Comparison of ENCODE assay signal across 7 mouse cellular contexts in genomic region chr15:89058736-89059135, GRCm38 (mm10). TPM values are rescaled to one million over a fixed set of nuclear protein-coding genes. Genes with fewer than 3 reads are reported as not detected.
DNase-seq lines count a peak whose midpoint lies in the region; ATAC-seq and TF ChIP-seq lines count a peak whose summit lies in the region.

No protein-coding gene starts in this region.

- WGBS in embryonic facial prominence, embryonic 13.5 days, result 27% methylated on average over 6 of the region's 6 CpGs
- 26% methylated on average over 6 of the region's 6 CpGs for WGBS in heart, embryonic 16.5 days
- WGBS in midbrain, postnatal 0 days, result 23% methylated on average over 6 of the region's 6 CpGs

- H3K4me2 ChIP-seq in embryonic facial prominence, embryonic 13.5 days, result peak overlapping the region; percentile 85
- H3K4me2 ChIP-seq in heart, embryonic 16.5 days (ENCODE audit: low read depth, low read length), result peak overlapping the region; percentile 87
- peak overlapping the region; percentile 80 for H3K4me2 ChIP-seq in midbrain, postnatal 0 days (ENCODE audit: low read depth, low read length, poor library complexity, severe bottlenecking)

- H3K9ac ChIP-seq in embryonic facial prominence, embryonic 13.5 days, result peak overlapping the region; percentile 74; the same call in 1 of the 2 replicates
- H3K9ac ChIP-seq in heart, embryonic 16.5 days (ENCODE audit: low read length), result peak overlapping the region; percentile 78; the same call in 1 of the 2 replicates
- H3K9ac ChIP-seq in midbrain, postnatal 0 days (replicated peaks; ENCODE audit: low read length, poor library complexity, severe bottlenecking), result peak overlapping the region; percentile 87

- intact Hi-C loops in left cerebral cortex, postnatal 10 days (cut with DNase I), result no loop called here

- ATAC-seq in embryonic facial prominence, embryonic 13.5 days (ENCODE audit: insufficient number of reproducible peaks, insufficient read depth, low FRiP score, low TSS enrichment, low read depth), result no peak
- no peak for ATAC-seq in heart, embryonic 16.5 days (replicated peaks; ENCODE audit: extremely low read depth, insufficient read depth, low FRiP score)
- no peak for ATAC-seq in midbrain, postnatal 0 days (ENCODE audit: low FRiP score)

- H3K27me3 ChIP-seq in embryonic facial prominence, embryonic 13.5 days, result peaks cover 82% of the 10 kb centered on the region
- peaks cover 26% of the 10 kb centered on the region for H3K27me3 ChIP-seq in heart, embryonic 16.5 days (ENCODE audit: control insufficient read depth, insufficient read depth, low read length)
- no peaks in the 10 kb centered on the region for H3K27me3 ChIP-seq in midbrain, postnatal 0 days (ENCODE audit: insufficient read depth, low read length)

- peak; percentile 0 to 18 for DNase-seq in left cerebral cortex, postnatal 10 days (ENCODE audit: extremely low spot score in 1 of 2, low spot score in 2 of 2)
- DNase-seq in left cerebral cortex, adult 11 months (ENCODE audit: low spot score), result no peak
- DNase-seq in midbrain, postnatal 0 days (ENCODE audit: low spot score), result no peak
- DNase-seq in right cerebral cortex, postnatal 36 days (ENCODE audit: low spot score in 2 of 2), result no peak
- DNase-seq in thymus, adult 18-20 months, result no peak

- H3K27ac ChIP-seq in embryonic facial prominence, embryonic 13.5 days, result no peak overlapping the region
- H3K27ac ChIP-seq in heart, embryonic 16.5 days (ENCODE audit: low read length), result no peak overlapping the region
- H3K27ac ChIP-seq in midbrain, postnatal 0 days (ENCODE audit: low read depth, low read length), result peak overlapping the region; percentile 80

- no peaks in the 10 kb centered on the region for H3K9me3 ChIP-seq in embryonic facial prominence, embryonic 13.5 days
- H3K9me3 ChIP-seq in heart, embryonic 16.5 days (replicated peaks; ENCODE audit: control insufficient read depth, low read length), result no peaks in the 10 kb centered on the region
- H3K9me3 ChIP-seq in midbrain, postnatal 0 days (ENCODE audit: low read length), result no peaks in the 10 kb centered on the region

- peak overlapping the region; percentile 65; the same call in 1 of the 2 replicates for H3K4me3 ChIP-seq in embryonic facial prominence, embryonic 13.5 days
- H3K4me3 ChIP-seq in heart, embryonic 16.5 days (ENCODE audit: low read length), result peak overlapping the region; percentile 68; the same call in 1 of the 2 replicates
- peak overlapping the region; percentile 78 for H3K4me3 ChIP-seq in midbrain, postnatal 0 days (ENCODE audit: low read depth, low read length)

- TF ChIP-seq CTCF in midbrain, postnatal 0 days (IDR thresholded peaks at IDR 0.05), result no peak

- H3K36me3 ChIP-seq in embryonic facial prominence, embryonic 13.5 days, result no peaks in the 10 kb centered on the region
- 0 out of 2 replicates have a peak, but pooled peaks cover 2% of the 10 kb centered on the region for H3K36me3 ChIP-seq in heart, embryonic 16.5 days (ENCODE audit: control insufficient read depth, insufficient read depth)
- no peaks in the 10 kb centered on the region for H3K36me3 ChIP-seq in midbrain, postnatal 0 days (ENCODE audit: insufficient read depth, low read length)

- H3K4me1 ChIP-seq in embryonic facial prominence, embryonic 13.5 days, result peaks cover 8% of the 10 kb centered on the region
- H3K4me1 ChIP-seq in heart, embryonic 16.5 days (ENCODE audit: control insufficient read depth, insufficient read depth, low read length), result 0 out of 2 replicates have a peak, but pooled peaks cover 7% of the 10 kb centered on the region
- peaks cover 11% of the 10 kb centered on the region for H3K4me1 ChIP-seq in midbrain, postnatal 0 days (ENCODE audit: insufficient read depth, low read length)

RNA-seq across cellular contexts. Expression of gene Panx2, which starts 0.8 kb away (rescaled TPM):
- total RNA-seq in left cerebral cortex, postnatal 10 days (2021), result 100 to 1,000 TPM; 106 to 111 TPM
- 0.69 and 0.96 TPM in 2 replicates for polyA plus RNA-seq in embryonic facial prominence, embryonic 13.5 days (2015; fragmentation: Nextera tagmentation; extraction: Ambion mirVana)
- polyA plus RNA-seq in heart, embryonic 16.5 days (2015; fragmentation: Nextera tagmentation; extraction: Ambion mirVana), result 1.3 and 1.4 TPM in 2 replicates
- 14.4 and 16.4 TPM in 2 replicates for total RNA-seq in midbrain, postnatal 0 days (2014; rRNA removed)
- 9.3 and 13.3 TPM in 2 replicates for polyA plus RNA-seq in midbrain, postnatal 0 days (2015; fragmentation: Nextera tagmentation; extraction: Ambion mirVana)

RNA-seq across cellular contexts. Expression of gene Trabd, which starts 16.2 kb away (rescaled TPM):
- total RNA-seq in left cerebral cortex, postnatal 10 days (2021), result 10 to 100 TPM; 17.5 TPM
- 47.3 and 47.7 TPM in 2 replicates for polyA plus RNA-seq in embryonic facial prominence, embryonic 13.5 days (2015; fragmentation: Nextera tagmentation; extraction: Ambion mirVana)
- 54.0 and 55.9 TPM in 2 replicates for polyA plus RNA-seq in heart, embryonic 16.5 days (2015; fragmentation: Nextera tagmentation; extraction: Ambion mirVana)
- 32.9 and 48.6 TPM in 2 replicates for total RNA-seq in midbrain, postnatal 0 days (2014; rRNA removed)
- polyA plus RNA-seq in midbrain, postnatal 0 days (2015; fragmentation: Nextera tagmentation; extraction: Ambion mirVana), result 21.6 and 23.6 TPM in 2 replicates

RNA-seq across cellular contexts. Expression of gene Selenoo, which starts 30.1 kb away (rescaled TPM):
- 10 to 100 TPM; 19.1 to 20.6 TPM for total RNA-seq in left cerebral cortex, postnatal 10 days (2021)
- polyA plus RNA-seq in embryonic facial prominence, embryonic 13.5 days (2015; fragmentation: Nextera tagmentation; extraction: Ambion mirVana), result 20.2 and 24.0 TPM in 2 replicates
- 11.0 and 14.0 TPM in 2 replicates for polyA plus RNA-seq in heart, embryonic 16.5 days (2015; fragmentation: Nextera tagmentation; extraction: Ambion mirVana)
- total RNA-seq in midbrain, postnatal 0 days (2014; rRNA removed), result 42.3 and 50.0 TPM in 2 replicates
- 19.0 and 19.4 TPM in 2 replicates for polyA plus RNA-seq in midbrain, postnatal 0 days (2015; fragmentation: Nextera tagmentation; extraction: Ambion mirVana)

Comparison
In these comparisons a context has a peak if more than half of its experiments do, and no peak if none do; other contexts are left out.
1. DNase-seq: peak in left cerebral cortex, postnatal 10 days (2 of 2); none in left cerebral cortex, adult 11 months (single experiment), midbrain, postnatal 0 days (single experiment), right cerebral cortex, postnatal 36 days (0 of 2) and thymus, adult 18-20 months (0 of 2).
2. Peak in every context shown above with its lines, with median percentiles within 50 percentile points of each other: H3K4me2 ChIP-seq, H3K4me3 ChIP-seq and H3K9ac ChIP-seq.